ENCODE assay signal across 9 mouse cellular contexts in the genomic region with DNA sequence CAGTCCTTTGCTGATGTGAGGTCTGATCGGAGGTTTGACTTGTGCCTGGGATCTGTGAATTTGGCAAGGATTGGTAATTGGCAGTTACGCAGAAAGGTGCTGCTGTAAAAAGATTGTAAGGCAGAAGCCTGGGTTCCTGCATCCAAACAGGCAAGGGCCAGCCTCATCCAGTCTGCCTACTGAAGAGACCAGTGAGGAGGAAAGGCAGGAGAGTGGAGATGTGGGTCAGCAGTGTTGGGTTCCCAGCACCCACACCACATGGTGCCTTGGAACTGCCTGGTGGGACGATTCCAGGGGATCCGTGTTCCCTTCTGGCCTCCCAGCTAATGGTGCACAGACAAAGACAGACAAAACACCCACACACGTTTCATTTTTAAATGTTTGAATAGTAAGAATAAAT. TPM values are rescaled to one million over a fixed set of nuclear protein-coding genes. Genes with fewer than 3 reads are reported as not detected.
DNase-seq lines count a peak whose midpoint lies in the region; ATAC-seq and TF ChIP-seq lines count a peak whose summit lies in the region.
"Had no signal": no experiment of that assay in that cellular context is flagged by ENCODE, and none has a peak within 500 bp of the region (broad histone marks: within the 10 kb centered on the region; RNA-seq: fewer than 3 reads in every experiment).

No protein-coding gene starts in this region.

- peak overlapping the region; percentile 91; the same call in 1 of the 2 replicates for H3K27ac ChIP-seq in heart, embryonic 10.5 days
- H3K27ac ChIP-seq in forebrain, embryonic 10.5 days: peak overlapping the region; percentile 92
- no peak overlapping the region for H3K27ac ChIP-seq in olfactory bulb, adult 2 months (ENCODE audit: insufficient read depth, low read depth, low read length)

- H3K36me3 ChIP-seq in heart, embryonic 10.5 days: peaks cover 18% of the 10 kb centered on the region
- H3K36me3 ChIP-seq in G1E (replicated peaks): peaks cover 20% of the 10 kb centered on the region
- H3K36me3 ChIP-seq in forebrain, embryonic 10.5 days (replicated peaks): peaks cover 30% of the 10 kb centered on the region

- 73% methylated on average over 5 of the region's 5 CpGs for WGBS in heart, embryonic 10.5 days
- WGBS in forebrain, embryonic 10.5 days: 80% methylated on average over 5 of the region's 5 CpGs
- 23% methylated on average over 5 of the region's 5 CpGs for WGBS in olfactory bulb, adult 2 months

- intact Hi-C loops in heart, postnatal 10 days (cut with DNase I): loop anchor here (5.0 kb wide), 2 partner anchors 118 to 888 kb away; a partner anchor contains a TSS
- intact Hi-C loops in left cerebral cortex, postnatal 36 days (cut with DNase I): loop anchor here (10.0 kb wide), 1 partner anchor 116 kb away; a partner anchor contains a TSS

- TF ChIP-seq CTCF in G1E (IDR thresholded peaks at IDR 0.05; ENCODE audit: low read depth, low read length): no peak
- TF ChIP-seq CTCF in olfactory bulb, adult 2 months (IDR thresholded peaks at IDR 0.05; ENCODE audit: insufficient read depth, low read depth, low read length): no peak

- H3K27me3 ChIP-seq in heart, embryonic 10.5 days (ENCODE audit: insufficient read depth, poor library complexity, severe bottlenecking): no peaks in the 10 kb centered on the region
- no peaks in the 10 kb centered on the region for H3K27me3 ChIP-seq in G1E (ENCODE audit: insufficient read depth, low read length)
- H3K27me3 ChIP-seq in forebrain, embryonic 10.5 days (ENCODE audit: poor library complexity, severe bottlenecking): no peaks in the 10 kb centered on the region

- no peaks in the 10 kb centered on the region for H3K9me3 ChIP-seq in heart, embryonic 10.5 days
- H3K9me3 ChIP-seq in G1E (replicated peaks): no peaks in the 10 kb centered on the region
- H3K9me3 ChIP-seq in forebrain, embryonic 10.5 days: no peaks in the 10 kb centered on the region

- H3K4me1 ChIP-seq in heart, embryonic 10.5 days: peaks cover 14% of the 10 kb centered on the region; the same call in 1 of the 2 replicates
- peaks cover 10% of the 10 kb centered on the region for H3K4me1 ChIP-seq in G1E (ENCODE audit: insufficient read depth, low read depth, low read length)
- peaks cover 18% of the 10 kb centered on the region for H3K4me1 ChIP-seq in forebrain, embryonic 10.5 days
- H3K4me1 ChIP-seq in olfactory bulb, adult 2 months (ENCODE audit: control insufficient read depth, insufficient read depth, low read length): peaks cover 7% of the 10 kb centered on the region

- peak overlapping the region; percentile 76 for H3K4me3 ChIP-seq in heart, embryonic 10.5 days
- H3K4me3 ChIP-seq in G1E (ENCODE audit: low read depth, low read length): peak overlapping the region; percentile 57; the same call in 1 of the 2 replicates
- H3K4me3 ChIP-seq in forebrain, embryonic 10.5 days: peak overlapping the region; percentile 77
- peak overlapping the region; percentile 87 for H3K4me3 ChIP-seq in olfactory bulb, adult 2 months (ENCODE audit: insufficient read depth, low read depth, low read length)

- no peak for TF ChIP-seq POLR2A in olfactory bulb, adult 2 months (IDR thresholded peaks at IDR 0.05; ENCODE audit: insufficient read depth, low read depth, low read length)

- DNase-seq in heart, embryonic 10.5 days (ENCODE audit: low spot score): no peak
- DNase-seq in heart, postnatal 10 days: no peak
- DNase-seq in G1E (ENCODE audit: low spot score): no peak
- no peak for DNase-seq in forebrain, embryonic 10.5 days (ENCODE audit: extremely low spot score, low spot score)
- DNase-seq in left cerebral cortex, postnatal 36 days (ENCODE audit: low spot score in 2 of 2): peak; percentile 19 to 39
- DNase-seq in urinary bladder, postnatal 36 days (ENCODE audit: low spot score in 2 of 2): no peak
- no peak for DNase-seq in embryo, embryonic 10.5 days (ENCODE audit: low spot score)

- ATAC-seq in G1E (ENCODE audit: extremely low read depth, insufficient number of reproducible peaks, low FRiP score, poor library complexity, severe bottlenecking): no peak

RNA-seq across cellular contexts. Expression of a gene that starts 1.1 kb away (rescaled TPM):
- 9.7 and 10.0 TPM in 2 replicates for polyA plus RNA-seq in heart, embryonic 10.5 days (2016; fragmentation: Nextera tagmentation; extraction: Ambion mirVana)
- total RNA-seq in heart, postnatal 10 days (2021): 1 to 10 TPM; 9.2 to 9.5 TPM
- total RNA-seq in G1E (2014; fragmentation: Nextera tagmentation): 7.0 and 11.0 TPM in 2 replicates
- 6.4 and 7.8 TPM in 2 replicates for total RNA-seq in G1E (2017)
- 0.07 and 0.12 TPM in 2 replicates for polyA plus RNA-seq in G1E (2012)
- polyA plus RNA-seq in forebrain, embryonic 10.5 days (2016; fragmentation: Nextera tagmentation; extraction: Ambion mirVana): 14.6 and 15.3 TPM in 2 replicates
- total RNA-seq in left cerebral cortex, postnatal 36 days (2021): 10 to 100 TPM; 18.7 to 19.1 TPM
- not detected in 2 replicates for polyA plus RNA-seq in olfactory bulb, adult 2 months (2012; ENCODE audit: insufficient read depth, insufficient read length, low replicate concordance, missing spikeins)

RNA-seq across cellular contexts. Expression of a gene that starts 18.5 kb away (rescaled TPM):
- 1.4 and 2.1 TPM in 2 replicates for polyA plus RNA-seq in heart, embryonic 10.5 days (2016; fragmentation: Nextera tagmentation; extraction: Ambion mirVana)
- 1 to 10 TPM in 1 of 2 experiments, under 1 TPM in 1; 0.81 to 1.5 TPM for total RNA-seq in heart, postnatal 10 days (2021)
- total RNA-seq in G1E (2014; fragmentation: Nextera tagmentation) (1.2 and 1.3 TPM in 2 replicates), G1E (2017) (1.1 and 1.2 TPM in 2 replicates)
- polyA plus RNA-seq in G1E (2012): 0.24 and 0.25 TPM in 2 replicates
- 4.8 and 5.1 TPM in 2 replicates for polyA plus RNA-seq in forebrain, embryonic 10.5 days (2016; fragmentation: Nextera tagmentation; extraction: Ambion mirVana)
- 1 to 10 TPM; 4.0 to 4.6 TPM for total RNA-seq in left cerebral cortex, postnatal 36 days (2021)
- polyA plus RNA-seq in olfactory bulb, adult 2 months (2012; ENCODE audit: insufficient read depth, insufficient read length, low replicate concordance, missing spikeins): not detected in 2 replicates

RNA-seq across cellular contexts. Expression of a gene that starts 26.4 kb away (rescaled TPM):
- polyA plus RNA-seq in heart, embryonic 10.5 days (2016; fragmentation: Nextera tagmentation; extraction: Ambion mirVana): 0.06 and 0.21 TPM in 2 replicates
- total RNA-seq in heart, postnatal 10 days (2021): not detected
- total RNA-seq in G1E (2014; fragmentation: Nextera tagmentation) (not detected in 2 replicates), G1E (2017) (0.05 TPM in 1 of 2 replicates, not detected in the other)
- polyA plus RNA-seq in G1E (2012): not detected in 2 replicates
- 1.5 and 2.3 TPM in 2 replicates for polyA plus RNA-seq in forebrain, embryonic 10.5 days (2016; fragmentation: Nextera tagmentation; extraction: Ambion mirVana)
- under 1 TPM in 1 of 2 experiments, not detected in 1; 0.43 TPM for total RNA-seq in left cerebral cortex, postnatal 36 days (2021)
- not detected in 2 replicates for polyA plus RNA-seq in olfactory bulb, adult 2 months (2012; ENCODE audit: insufficient read depth, insufficient read length, low replicate concordance, missing spikeins)
- polyA plus RNA-seq: large intestine, adult 2 months had no signal

RNA-seq across cellular contexts. Expression of a gene that starts 36.3 kb away (rescaled TPM):
- 0.34 and 0.37 TPM in 2 replicates for polyA plus RNA-seq in heart, embryonic 10.5 days (2016; fragmentation: Nextera tagmentation; extraction: Ambion mirVana)
- total RNA-seq in heart, postnatal 10 days (2021): 1 to 10 TPM; 2.2 to 2.3 TPM
- 0.10 TPM in 1 of 2 replicates, not detected in the other for total RNA-seq in G1E (2014; fragmentation: Nextera tagmentation)
- total RNA-seq in G1E (2017): 0.41 and 0.60 TPM in 2 replicates
- polyA plus RNA-seq in G1E (2012): 0.13 and 0.69 TPM in 2 replicates
- polyA plus RNA-seq in forebrain, embryonic 10.5 days (2016; fragmentation: Nextera tagmentation; extraction: Ambion mirVana): 0.70 and 0.86 TPM in 2 replicates
- 1 to 10 TPM; 3.1 to 3.8 TPM for total RNA-seq in left cerebral cortex, postnatal 36 days (2021)
- not detected in 2 replicates for polyA plus RNA-seq in olfactory bulb, adult 2 months (2012; ENCODE audit: insufficient read depth, insufficient read length, low replicate concordance, missing spikeins)

RNA-seq across cellular contexts. Expression of a gene that starts 54.0 kb away (rescaled TPM):
- polyA plus RNA-seq in heart, embryonic 10.5 days (2016; fragmentation: Nextera tagmentation; extraction: Ambion mirVana): not detected in 2 replicates
- not detected for total RNA-seq in heart, postnatal 10 days (2021)
- total RNA-seq in G1E (2014; fragmentation: Nextera tagmentation): not detected in 2 replicates
- total RNA-seq in G1E (2017): 0.16 and 0.29 TPM in 2 replicates
- not detected in 2 replicates for polyA plus RNA-seq in G1E (2012)
- not detected in 2 replicates for polyA plus RNA-seq in forebrain, embryonic 10.5 days (2016; fragmentation: Nextera tagmentation; extraction: Ambion mirVana)
- total RNA-seq in left cerebral cortex, postnatal 36 days (2021): not detected
- polyA plus RNA-seq in olfactory bulb, adult 2 months (2012; ENCODE audit: insufficient read depth, insufficient read length, low replicate concordance, missing spikeins): not detected in 2 replicates

Comparison
In these comparisons a context has a peak if more than half of its experiments do, and no peak if none do; other contexts are left out.
1. DNase-seq: peak in left cerebral cortex, postnatal 36 days (2 of 2); none in heart, embryonic 10.5 days (single experiment), heart, postnatal 10 days (0 of 2), G1E (single experiment), forebrain, embryonic 10.5 days (single experiment), urinary bladder, postnatal 36 days (0 of 2) and embryo, embryonic 10.5 days (single experiment).
2. Peak in every context shown above with its lines, with median percentiles within 50 percentile points of each other: H3K4me3 ChIP-seq.